Mouse (Mus musculus) MEL (cell line): ENCODE data around the gene Agbl3. TPM values are rescaled to one million over a fixed set of nuclear protein-coding genes. Genes with fewer than 3 reads are reported as not detected.

Source experiments
- DNase-seq: peaks from one replicate; pipeline ENCODE4 v3.0.0; 2011; ENCODE audit warnings: low read depth, low spot score
- H3K27ac ChIP-seq: 2 replicates; pipeline ENCODE4 v1.5.1; 2012; ENCODE audit warnings: low read depth, mild to moderate bottlenecking, control low read depth, low read length, moderate library complexity; ENCODE audit not compliant: control insufficient read depth
- H3K27me3 ChIP-seq, 2 experiments: fragments of 150-350 bp in 1 of 2; sonication (generic) in 1 of 2; 2 replicates each; pipeline ENCODE4 v1.6.1; 2012; ENCODE audit warnings: low read length in 2 of 2, mild to moderate bottlenecking in 2 of 2, improper control_type of control experiment in 1 of 2, moderate library complexity in 1 of 2; ENCODE audit not compliant: insufficient read depth in 2 of 2, control insufficient read depth in 1 of 2
- H3K36me3 ChIP-seq, 2 experiments: 2 replicates each; pipeline ENCODE4 v1.6.1; 2012 to 2014; ENCODE audit warnings: low read length in 2 of 2, improper control_type of control experiment in 1 of 2, inconsistent platforms in 1 of 2, mild to moderate bottlenecking in 1 of 2; ENCODE audit not compliant: insufficient read depth in 2 of 2, control insufficient read depth in 1 of 2
- H3K4me1 ChIP-seq, 2 experiments: fragments of 150-350 bp in 1 of 2; sonication (generic) in 1 of 2; 2 replicates each; pipeline ENCODE4 v1.6.1; 2012; ENCODE audit warnings: low read length in 2 of 2, improper control_type of control experiment in 1 of 2, mild to moderate bottlenecking in 1 of 2; ENCODE audit not compliant: insufficient read depth in 2 of 2, control insufficient read depth in 1 of 2
- H3K4me3 ChIP-seq, 2 experiments: fragments of 150-350 bp in 1 of 2; sonication (generic) in 1 of 2; 2 replicates each; pipeline ENCODE4 v1.5.1; 2012; ENCODE audit warnings: low read depth in 2 of 2, low read length in 2 of 2, mild to moderate bottlenecking in 2 of 2, moderate library complexity in 2 of 2, control low read depth in 1 of 2, improper control_type of control experiment in 1 of 2; ENCODE audit not compliant: control insufficient read depth in 1 of 2, insufficient read depth in 1 of 2
- H3K79me2 ChIP-seq: 2 replicates; pipeline ENCODE4 v1.6.1; 2012; ENCODE audit warnings: mild to moderate bottlenecking, low read length, moderate library complexity; ENCODE audit not compliant: control insufficient read depth, poor library complexity, insufficient read depth
- H3K9ac ChIP-seq: 2 replicates; pipeline ENCODE4 v1.6.1; 2012; ENCODE audit warnings: low read depth, mild to moderate bottlenecking, control low read depth, low read length, moderate library complexity; ENCODE audit not compliant: control insufficient read depth, poor library complexity, severe bottlenecking
- H3K9me3 ChIP-seq: fragments of 150-350 bp; sonication (generic); replicated peaks from 2 replicates; pipeline ENCODE4 v1.6.1; 2012; ENCODE audit warnings: mild to moderate bottlenecking, low read length, improper control_type of control experiment, moderate library complexity; ENCODE audit not compliant: insufficient read depth
- BHLHE40 ChIP-seq: IDR thresholded peaks from 2 replicates; pipeline ENCODE4 v1.6.1; 2012; ENCODE audit warnings: low read depth, mild to moderate bottlenecking, inconsistent platforms, low read length, improper control_type of control experiment, borderline replicate concordance
- CHD1 ChIP-seq: IDR thresholded peaks from 2 replicates; pipeline ENCODE4 v1.6.1; 2012; ENCODE audit warnings: low read depth, mild to moderate bottlenecking, inconsistent platforms, low read length, improper control_type of control experiment
- E2F4 ChIP-seq: IDR thresholded peaks from 2 replicates; pipeline ENCODE4 v1.6.1; 2011; ENCODE audit warnings: low read depth, low read length, improper control_type of control experiment, borderline replicate concordance
- ELF1 ChIP-seq: IDR thresholded peaks from 2 replicates; pipeline ENCODE4 v1.6.1; 2014; ENCODE audit warnings: low read depth, mild to moderate bottlenecking, inconsistent platforms, low read length, improper control_type of control experiment, moderate library complexity
- EP300 ChIP-seq, 2 experiments: IDR thresholded peaks; 2 replicates each; pipeline ENCODE4 v1.6.1; 2011; ENCODE audit warnings: improper control_type of control experiment in 2 of 2, low read length in 2 of 2, low read depth in 1 of 2, mild to moderate bottlenecking in 1 of 2
- HCFC1 ChIP-seq: IDR thresholded peaks from 2 replicates; pipeline ENCODE4 v1.6.1; 2012; ENCODE audit warnings: low read depth, mild to moderate bottlenecking, inconsistent platforms, low read length, improper control_type of control experiment, moderate library complexity
- MAFK ChIP-seq: IDR thresholded peaks from 2 replicates; pipeline ENCODE4 v1.6.1; 2011; ENCODE audit warnings: low read depth, mild to moderate bottlenecking, low read length, improper control_type of control experiment, borderline replicate concordance
- MXI1 ChIP-seq: IDR thresholded peaks from 2 replicates; pipeline ENCODE4 v1.6.1; 2011; ENCODE audit warnings: mild to moderate bottlenecking, low read depth, low read length, improper control_type of control experiment
- NRF1 ChIP-seq: IDR thresholded peaks from 2 replicates; pipeline ENCODE4 v1.6.1; 2014; ENCODE audit warnings: low read depth, mild to moderate bottlenecking, inconsistent platforms, low read length, improper control_type of control experiment, moderate library complexity; ENCODE audit not compliant: poor library complexity, insufficient read depth, severe bottlenecking
- RAD21 ChIP-seq: IDR thresholded peaks from 2 replicates; pipeline ENCODE4 v1.6.1; 2011; ENCODE audit warnings: mild to moderate bottlenecking, low read depth, low read length, improper control_type of control experiment
- SIN3A ChIP-seq: IDR thresholded peaks from 2 replicates; pipeline ENCODE4 v1.6.1; 2012; ENCODE audit warnings: low read length, improper control_type of control experiment, inconsistent platforms
- USF2 ChIP-seq, 2 experiments: IDR thresholded peaks; 2 replicates each; pipeline ENCODE4 v1.6.1; 2011 to 2012; ENCODE audit warnings: improper control_type of control experiment in 2 of 2, low read length in 2 of 2, borderline replicate concordance in 1 of 2, inconsistent platforms in 1 of 2, low read depth in 1 of 2, mild to moderate bottlenecking in 1 of 2; ENCODE audit not compliant: insufficient read depth in 1 of 2
- ZC3H11A ChIP-seq: IDR thresholded peaks from 2 replicates; pipeline ENCODE4 v1.6.1; 2012; ENCODE audit warnings: low read depth, mild to moderate bottlenecking, inconsistent platforms, low read length, improper control_type of control experiment
- ZMIZ1 ChIP-seq: IDR thresholded peaks from 2 replicates; pipeline ENCODE4 v1.6.1; 2012; ENCODE audit warnings: low read depth, mild to moderate bottlenecking, inconsistent platforms, low read length, improper control_type of control experiment, moderate library complexity
- polyA plus RNA-seq, 2 experiments: library from polyadenylated mRNA; stranded (reverse) in 1 of 2; unstranded in 1 of 2; fragments of >175 nt in 1 of 2; fragments of >200 nt in 1 of 2; gene quantifications; 2 replicates each; pipeline versions ENCODE4 v1.2.1 to v1.2.4; 2012; ENCODE audit warnings: low replicate concordance in 2 of 2, low read depth in 1 of 2; ENCODE audit not compliant: insufficient read length in 2 of 2, insufficient read depth in 1 of 2, missing spikeins in 1 of 2
- total RNA-seq: library from RNA; depleted of rRNA; stranded (reverse); fragments of 300-350 nt; gene quantifications from 2 replicates; pipeline ENCODE4 v1.2.3, GENCODE M21; 2012

Agbl3 gene
- total and polyA plus RNA-seq, 3 experiments = 1.3 TPM; not detected in 2

- Histone ChIP-seq H3K9me3 (no peaks in the 10 kb centered on the region), H3K9ac (no peak overlapping the region), H3K36me3 (peaks cover 0 to 1% of the 10 kb centered on the region in 2 experiments; a peak in 1 of 4 replicates), H3K27me3 (no peaks in the 10 kb centered on the region), H3K4me1 (no peaks in the 10 kb centered on the region), H3K27ac (no peak overlapping the region), H3K4me3 (no peak overlapping the region), H3K79me2 (no peaks in the 10 kb centered on the region)
- DNase-seq = no peak
- no peak for TF ChIP-seq USF2 (IDR thresholded peaks at IDR 0.05; ENCODE audit: borderline replicate concordance in 1 of 2, insufficient read depth in 1 of 2, low read depth in 1 of 2, low read length in 2 of 2)
- no peak for TF ChIP-seq MXI1
- TF ChIP-seq E2F4 = no peak
- no peak for TF ChIP-seq RAD21
- no peak for TF ChIP-seq HCFC1
These were observed 107.1 kb downstream of the Agbl3 start for GRCm38 (mm10) chr6:34887131-34887850.

GRCm38 (mm10) chr6:34889185-34889584 is 109.0 kb downstream of the Agbl3 start:
- H3K36me3 ChIP-seq = peaks cover 0 to 1% of the 10 kb centered on the region in 2 experiments; a peak in 1 of 4 replicates
- H3K27ac ChIP-seq = no peak overlapping the region
- no peak for DNase-seq
- no peaks in the 10 kb centered on the region for H3K4me1 ChIP-seq
- no peaks in the 10 kb centered on the region for H3K79me2 ChIP-seq
- no peak overlapping the region for H3K4me3 ChIP-seq
- no peak for TF ChIP-seq E2F4
- no peak for TF ChIP-seq NRF1
- no peak for TF ChIP-seq MXI1
- TF ChIP-seq SIN3A = no peak
- no peak for TF ChIP-seq BHLHE40
- TF ChIP-seq ELF1 = no peak
- TF ChIP-seq ZMIZ1 = no peak
- TF ChIP-seq MAFK = no peak
- no peak for TF ChIP-seq HCFC1
- TF ChIP-seq ZC3H11A = no peak
- TF ChIP-seq CHD1 = no peak
- TF ChIP-seq EP300 (IDR thresholded peaks at IDR 0.05; ENCODE audit: low read depth in 1 of 2, low read length in 2 of 2) = no peak
- TF ChIP-seq, all 39 proteins: peak for 0
- no peak overlapping the region for H3K9ac ChIP-seq
- no peaks in the 10 kb centered on the region for H3K27me3 ChIP-seq
- H3K9me3 ChIP-seq = no peaks in the 10 kb centered on the region
